Mouse (Mus musculus) erythroblast, embryonic 14.5 days (primary cell): Measurements from ENCODE around the gene Dlgap5.

Experiments used
- GATA1 ChIP-seq: IDR thresholded peaks from 2 replicates; pipeline ENCODE4 v1.6.1; 2012; ENCODE audit warnings: low read length, inconsistent platforms, mixed read lengths
- TAL1 ChIP-seq: IDR thresholded peaks from 3 replicates; pipeline ENCODE4 v1.6.1; 2012; ENCODE audit warnings: low read length, inconsistent platforms, mixed read lengths

- no peak for TF ChIP-seq GATA1
- TF ChIP-seq TAL1, result no peak
These were observed 50.7 kb downstream of the Dlgap5 start, which contains the start of gene Lgals3 for GRCm38 (mm10) chr14:47367461-47367860.
